Mouse (Mus musculus) cerebellum, postnatal 4 days (tissue): ENCODE data around the gene Pabpc4.
"Not testable (repeated sequence)": the region's sequence is repeated elsewhere in the genome, so short reads cannot be mapped to it uniquely, and the experiment has no call there.

ENCODE experiments used
- DNase-seq, 2 experiments: peaks; one replicate each; pipeline ENCODE4 v3.0.0; 2022; ENCODE audit warnings: low spot score in 2 of 2, mixed read lengths in 1 of 2

Pabpc4 gene

DNA sequence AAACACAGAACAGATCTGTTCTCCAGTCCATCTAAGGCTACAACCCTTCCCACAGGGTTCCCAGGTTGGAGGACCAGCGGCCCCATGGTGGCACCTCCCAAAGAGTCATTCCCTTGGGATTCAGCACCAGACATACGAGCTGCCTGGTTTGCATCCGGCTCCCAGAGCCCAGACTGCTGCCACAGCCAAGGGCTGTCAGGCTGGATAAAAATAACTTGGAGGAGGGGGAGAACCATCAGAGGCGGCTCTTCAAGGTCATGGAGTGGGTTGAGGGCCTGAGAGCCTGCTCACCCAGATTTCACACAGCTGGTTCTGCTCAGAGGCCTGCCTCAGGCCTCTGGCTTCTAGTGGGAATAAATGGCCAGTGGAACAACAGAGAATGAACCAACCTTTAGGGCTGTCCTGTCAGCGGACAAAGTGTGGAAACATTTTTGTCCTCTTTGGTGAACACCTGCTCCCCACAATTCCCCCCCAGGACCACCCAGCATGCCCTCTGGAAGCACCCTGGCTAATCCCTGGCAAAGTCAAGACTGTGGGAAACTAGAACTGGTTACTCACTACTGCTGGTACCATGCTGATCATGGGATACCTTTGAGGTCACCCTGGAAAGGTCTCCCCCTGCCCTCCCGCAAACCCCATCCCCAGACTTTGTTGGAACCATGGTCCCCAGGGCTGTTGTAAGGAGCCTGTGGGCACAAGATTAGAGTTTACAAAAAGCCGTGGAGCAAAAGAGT is 14.8 kb upstream of the Pabpc4 start:
- DNase-seq = no peak

DNA sequence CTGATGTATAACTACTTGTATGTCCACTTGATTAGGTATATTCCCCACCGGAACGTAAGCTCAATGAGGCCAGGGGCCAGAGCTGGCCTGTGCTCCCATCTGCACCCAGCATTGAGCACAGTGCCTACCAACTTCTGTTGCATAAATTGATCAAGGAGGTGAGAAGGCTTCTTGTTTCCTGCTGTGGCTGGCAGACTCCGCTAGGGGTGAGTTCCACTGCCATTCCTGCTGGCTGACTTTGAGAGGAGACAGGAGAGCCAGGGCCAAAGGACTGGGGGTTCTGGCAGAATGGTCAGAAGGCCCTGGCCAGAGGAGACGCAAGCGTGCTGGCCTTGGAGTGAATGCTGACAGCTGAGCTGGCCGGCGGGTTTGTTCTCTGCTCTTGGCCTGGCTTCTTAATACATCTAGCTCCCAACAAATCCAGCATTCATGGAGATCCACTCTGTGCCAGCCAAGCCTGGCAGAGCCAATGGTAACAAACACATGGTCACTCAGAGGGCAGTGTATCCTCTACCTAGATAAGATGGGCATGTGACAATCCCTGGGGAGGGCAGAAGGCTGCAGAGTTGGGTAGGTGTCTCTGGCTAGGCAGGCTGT is 13.1 kb upstream of the Pabpc4 start:
- DNase-seq = peak in 1 of 2 experiments; percentile 67

DNA sequence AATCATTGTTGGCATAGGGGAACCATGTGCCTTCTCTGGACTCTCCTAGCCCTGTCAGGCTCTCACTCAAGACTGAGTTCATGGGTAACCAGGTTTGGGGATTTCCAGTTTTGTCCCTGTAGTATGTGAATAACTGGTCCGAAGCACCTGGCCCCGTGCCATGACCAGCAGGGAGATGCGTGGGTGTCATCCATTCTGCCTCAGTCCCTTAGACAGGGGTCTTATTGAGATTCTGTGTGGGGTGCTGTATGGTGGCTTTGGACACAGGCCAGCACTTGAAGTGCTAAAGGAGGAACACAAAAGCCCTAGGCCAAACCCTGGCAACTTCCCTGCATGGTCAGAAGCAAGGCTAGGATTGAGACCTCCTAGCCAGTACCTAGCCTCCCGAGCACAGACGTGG is 9.9 kb upstream of the Pabpc4 start:
- DNase-seq = peak in 1 of 2 experiments; percentile 30

DNA sequence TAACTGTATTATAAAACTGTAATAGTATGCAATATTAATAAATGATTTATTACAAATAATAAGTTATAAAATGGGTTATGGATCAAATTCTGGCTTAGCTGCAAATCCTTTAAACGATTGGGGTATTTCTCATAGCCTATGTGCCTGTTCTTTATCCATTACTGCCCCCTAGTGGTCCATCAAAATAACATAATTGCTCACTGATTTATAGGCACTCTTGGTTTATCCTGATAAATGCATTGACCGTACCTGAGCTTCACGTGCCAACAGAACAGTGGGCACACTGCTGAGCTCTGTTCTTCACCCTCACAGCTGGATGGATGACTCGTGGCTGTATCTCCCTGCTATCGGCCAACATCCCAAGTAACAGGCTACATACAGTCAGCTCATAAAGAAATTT is 7.5 kb upstream of the Pabpc4 start:
- DNase-seq = no peak

DNA sequence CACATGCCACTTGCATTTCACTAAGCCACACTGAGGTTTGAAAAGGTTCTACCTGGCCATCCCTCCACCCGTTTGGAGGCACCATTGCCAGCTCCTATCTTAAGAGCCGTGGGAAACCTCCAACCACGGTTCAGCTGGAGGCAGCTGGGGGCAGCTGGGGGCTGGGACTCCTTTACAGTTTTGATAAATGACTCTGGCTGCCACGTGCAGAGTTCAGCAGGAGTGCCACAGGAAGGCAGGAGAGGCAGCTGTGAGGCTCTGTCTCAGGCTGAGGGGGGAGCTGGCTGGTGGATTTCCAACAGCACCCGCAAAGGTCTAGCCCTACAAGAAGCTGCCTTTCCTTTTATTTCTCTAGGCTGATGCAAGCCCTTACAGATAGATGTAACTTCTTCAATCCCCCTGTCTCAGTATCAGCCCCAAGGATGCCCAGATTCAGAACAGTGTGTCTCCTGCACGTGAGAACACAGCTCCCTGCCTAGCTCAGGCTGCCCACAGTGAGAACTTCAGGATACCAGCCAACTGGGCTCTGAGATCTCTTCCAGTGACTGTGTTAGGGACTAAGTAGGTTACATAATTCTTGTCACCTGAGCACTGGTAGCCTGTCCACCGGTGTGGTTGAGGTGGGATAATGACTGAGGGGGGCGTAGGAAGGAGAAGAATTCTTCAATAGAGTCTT is 1.9 kb upstream of the Pabpc4 start:
- DNase-seq = no peak

DNA sequence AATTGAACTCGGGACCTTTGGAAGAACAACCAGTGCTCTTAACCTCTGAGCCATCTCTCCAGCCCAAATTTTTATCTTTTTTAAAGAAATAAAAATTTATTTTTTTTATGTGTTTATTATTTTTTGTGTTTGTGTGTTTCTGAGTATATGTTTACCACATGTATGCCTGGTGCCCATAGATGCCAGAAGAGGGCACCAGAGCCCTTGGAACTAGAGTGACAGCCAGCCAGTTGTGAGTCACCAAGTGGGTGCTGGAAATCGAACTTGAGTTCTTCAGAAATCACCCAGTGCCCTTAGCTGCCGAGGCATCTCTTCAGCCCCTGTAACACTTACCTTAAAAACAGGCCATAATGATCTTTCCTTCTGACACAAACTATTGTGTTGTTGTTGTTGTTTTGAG is 8.9 kb downstream of the Pabpc4 start:
- DNase-seq = no peak

DNA sequence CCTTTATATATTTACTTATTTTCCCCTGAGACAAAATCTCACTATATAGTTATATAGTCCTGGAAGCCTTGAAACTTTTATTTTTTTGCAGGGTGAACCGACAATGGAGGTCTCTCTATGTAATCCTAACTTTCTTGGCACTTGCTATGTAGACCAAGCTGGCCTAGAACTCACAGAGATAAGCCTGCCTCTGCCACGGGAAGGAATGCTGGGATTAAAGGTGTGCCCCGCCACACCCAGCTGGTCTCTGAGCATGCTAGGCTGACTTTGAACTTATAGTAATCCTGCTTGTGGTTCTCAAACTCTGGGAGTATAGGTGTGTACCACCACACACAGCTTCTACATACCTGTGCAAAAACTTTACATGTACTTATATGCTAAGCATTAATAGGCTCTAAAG is 18.0 kb downstream of the Pabpc4 start:
- DNase-seq = no peak

DNA sequence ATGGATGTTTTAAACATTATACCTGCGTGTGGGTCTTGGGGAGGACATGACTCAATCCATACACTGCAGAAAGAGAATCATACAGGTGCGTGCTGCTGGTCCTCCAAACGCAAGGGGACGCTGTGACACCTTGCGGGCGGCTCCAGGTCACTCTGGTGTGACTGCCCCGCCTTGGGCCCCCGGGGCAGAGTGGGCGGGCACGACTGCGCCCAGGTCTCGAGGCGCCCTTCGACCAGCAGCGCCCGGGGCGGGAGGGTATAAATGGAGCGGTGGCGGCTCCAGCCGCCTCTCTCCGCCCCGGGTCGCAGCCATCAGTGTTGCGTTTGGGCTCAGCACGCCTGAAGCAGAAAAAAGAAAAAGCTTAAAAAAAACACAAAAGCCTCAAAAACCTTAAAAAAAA is 20.3 kb downstream of the Pabpc4 start:
- peak; percentile 64 to 85 for DNase-seq

DNA sequence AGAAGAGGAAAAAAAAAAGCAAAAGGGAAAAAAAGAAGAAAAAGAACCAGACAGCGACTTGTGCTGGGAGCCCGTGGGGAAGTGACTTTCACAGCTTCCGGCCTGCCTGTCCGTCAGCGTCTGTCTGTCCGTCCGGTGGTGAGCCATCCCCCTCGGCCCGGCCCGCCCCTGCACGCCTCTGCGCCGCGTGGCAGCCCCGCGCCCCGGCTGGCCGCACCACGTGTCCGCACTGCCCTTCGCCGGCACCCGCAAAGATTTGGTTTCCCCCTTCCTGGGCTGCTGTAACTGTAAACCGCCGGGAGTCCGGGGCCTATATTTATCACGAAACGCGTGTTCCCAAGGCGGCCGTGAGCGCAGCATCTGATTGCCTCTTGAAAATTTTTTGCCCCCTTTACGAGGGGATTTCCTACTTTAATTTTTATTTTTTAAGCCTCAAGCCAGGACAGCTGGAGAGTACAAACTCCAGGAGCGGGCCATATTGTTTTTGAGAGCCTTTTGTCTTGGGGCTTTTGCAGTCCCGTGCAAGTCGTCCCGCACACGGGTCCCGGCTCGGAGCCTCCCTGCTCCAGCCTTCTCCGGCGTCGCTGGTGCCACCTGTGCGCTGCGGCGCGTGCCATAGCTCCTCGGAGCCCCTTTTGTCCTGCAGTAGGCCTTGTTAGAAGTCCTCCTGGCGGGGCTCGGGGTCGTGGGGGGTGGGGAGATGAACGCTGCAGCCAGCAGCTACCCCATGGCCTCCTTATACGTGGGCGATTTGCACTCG is 20.9 kb downstream of the Pabpc4 start:
- not testable (repeated sequence) for DNase-seq

DNA sequence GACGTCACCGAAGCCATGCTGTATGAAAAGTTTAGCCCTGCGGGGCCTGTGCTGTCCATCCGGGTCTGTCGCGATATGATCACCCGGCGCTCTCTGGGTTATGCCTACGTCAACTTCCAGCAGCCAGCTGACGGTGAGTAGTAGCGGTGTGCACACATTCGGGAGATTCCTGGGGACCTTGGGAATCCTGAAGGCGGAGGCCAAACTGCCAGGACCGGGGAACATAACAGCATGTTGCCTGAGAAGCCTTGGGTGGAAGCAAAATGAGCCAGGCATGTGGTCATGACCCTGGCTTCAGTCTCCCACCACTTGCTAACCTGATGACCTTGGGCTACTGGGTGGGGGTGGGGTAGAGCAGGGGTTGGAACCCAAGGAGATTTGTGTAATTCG is 21.5 kb downstream of the Pabpc4 start:
- not testable (repeated sequence) for DNase-seq

DNA sequence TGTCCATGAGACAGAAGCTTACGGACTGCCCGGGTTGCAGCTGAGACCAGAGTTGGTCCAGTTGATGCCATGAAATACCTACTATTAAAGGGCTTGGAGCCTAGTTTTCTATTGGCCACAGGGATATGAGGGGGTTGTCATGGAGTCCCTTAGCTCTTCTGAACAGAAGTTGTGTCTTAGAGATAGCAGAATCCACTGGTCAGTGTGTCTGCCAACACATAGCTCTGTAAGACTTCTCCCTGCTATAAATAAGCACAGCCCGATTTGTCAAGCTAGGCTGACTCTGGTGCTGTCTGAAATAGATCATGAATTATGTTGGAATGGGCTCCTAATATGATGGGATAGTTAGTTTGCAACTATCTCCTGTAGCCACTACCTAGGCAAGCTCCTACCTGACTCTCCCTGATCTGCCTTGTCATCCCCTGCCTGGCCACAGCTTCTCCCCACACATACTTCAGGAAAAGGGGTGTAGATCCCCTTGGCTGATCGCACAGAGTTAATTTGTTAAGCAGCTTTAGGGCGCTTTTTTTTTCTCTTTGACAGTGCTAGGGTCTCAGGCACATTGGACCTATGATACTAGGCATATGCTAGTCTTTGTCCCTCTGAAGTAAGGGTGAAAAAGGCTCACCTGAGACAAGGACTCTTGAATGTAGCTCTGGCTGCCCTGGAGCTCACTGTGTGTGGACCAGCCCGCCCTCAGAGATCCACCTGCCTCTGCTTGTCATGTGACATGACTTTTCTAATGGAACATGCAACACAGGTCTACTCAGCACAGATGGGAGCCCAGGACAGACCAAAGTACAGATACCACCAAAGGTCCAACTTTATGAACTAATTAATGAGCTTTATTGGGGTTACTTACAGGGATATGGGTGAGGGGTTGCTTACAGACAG is 22.8 kb downstream of the Pabpc4 start:
- no peak for DNase-seq

DNA sequence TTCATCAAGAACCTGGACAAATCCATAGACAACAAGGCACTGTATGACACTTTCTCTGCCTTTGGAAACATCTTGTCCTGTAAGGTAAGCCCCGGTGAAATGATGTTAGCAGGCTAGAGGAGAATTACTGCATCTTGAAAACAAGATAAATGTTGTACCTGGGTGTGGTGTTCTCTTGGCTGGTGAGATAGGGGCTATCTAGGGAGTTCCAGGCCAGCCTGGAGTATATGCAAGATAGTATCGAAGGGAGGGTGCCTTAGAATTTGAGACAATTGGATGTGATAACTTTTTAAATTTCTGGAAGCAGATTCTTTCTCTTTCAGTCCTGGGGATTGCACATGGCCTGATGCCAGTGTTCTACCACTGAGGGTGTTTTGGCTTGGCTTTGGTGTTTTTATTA is 24.6 kb downstream of the Pabpc4 start:
- DNase-seq = no peak

DNA sequence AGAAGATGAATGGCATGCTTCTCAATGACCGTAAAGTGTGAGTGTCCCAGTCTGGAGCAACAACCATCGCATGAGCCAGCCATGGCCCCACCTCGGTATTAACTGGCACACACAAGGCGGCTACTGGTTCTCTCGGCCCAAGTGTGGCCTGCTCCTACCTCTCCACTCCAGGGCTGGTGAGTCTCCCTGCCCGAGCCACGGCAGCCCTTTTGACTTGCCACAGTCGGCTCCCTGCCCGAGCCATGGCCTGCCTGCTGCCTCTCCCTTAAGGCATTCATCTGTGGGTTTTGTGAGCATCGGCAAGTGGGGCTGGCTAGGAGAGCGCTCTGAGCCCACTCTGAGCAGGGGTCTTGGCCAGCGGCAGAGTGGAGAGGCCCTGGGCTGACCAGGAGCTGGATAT is 26.9 kb downstream of the Pabpc4 start:
- DNase-seq = peak in 1 of 2 experiments; percentile 18

DNA sequence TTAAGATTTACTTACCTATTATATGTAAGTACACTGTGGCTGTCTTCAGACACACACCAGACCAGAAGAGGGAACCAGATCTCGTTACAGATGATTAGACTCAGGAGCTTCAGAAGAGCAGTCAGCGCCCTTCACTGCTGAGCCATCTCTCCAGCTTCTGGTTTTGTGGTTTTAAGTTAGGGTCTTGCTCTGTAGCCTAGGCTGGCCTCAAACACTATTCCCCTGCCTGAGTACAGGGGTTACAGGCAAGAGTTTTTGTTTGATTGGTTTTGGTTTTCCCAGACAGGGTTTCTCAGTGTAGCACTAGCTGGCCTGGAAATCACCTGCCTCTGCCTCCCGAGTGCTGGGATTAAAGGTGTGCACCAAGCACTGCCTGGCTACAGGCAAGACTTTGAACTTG is 30.2 kb downstream of the Pabpc4 start:
- DNase-seq = no peak

DNA sequence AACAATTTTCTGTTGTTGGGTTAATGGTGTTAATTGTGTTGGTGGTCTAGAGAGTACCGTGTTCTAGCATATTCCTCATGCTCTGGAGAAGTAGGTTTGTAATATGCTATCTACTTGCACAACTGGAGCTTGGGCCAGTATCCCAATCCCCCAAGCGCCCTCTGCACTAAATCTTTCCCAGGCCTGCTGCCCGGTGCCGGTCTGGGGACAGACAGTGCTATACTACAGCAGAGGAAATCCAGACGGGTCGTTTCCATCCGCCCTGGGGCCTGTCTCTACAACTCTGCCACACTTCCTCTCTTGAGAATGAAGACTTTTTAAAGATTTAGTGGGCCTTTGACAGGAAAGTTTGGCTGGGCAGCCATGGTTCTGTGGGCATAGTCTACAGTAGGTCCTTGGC is 30.8 kb downstream of the Pabpc4 start:
- DNase-seq = no peak

DNA sequence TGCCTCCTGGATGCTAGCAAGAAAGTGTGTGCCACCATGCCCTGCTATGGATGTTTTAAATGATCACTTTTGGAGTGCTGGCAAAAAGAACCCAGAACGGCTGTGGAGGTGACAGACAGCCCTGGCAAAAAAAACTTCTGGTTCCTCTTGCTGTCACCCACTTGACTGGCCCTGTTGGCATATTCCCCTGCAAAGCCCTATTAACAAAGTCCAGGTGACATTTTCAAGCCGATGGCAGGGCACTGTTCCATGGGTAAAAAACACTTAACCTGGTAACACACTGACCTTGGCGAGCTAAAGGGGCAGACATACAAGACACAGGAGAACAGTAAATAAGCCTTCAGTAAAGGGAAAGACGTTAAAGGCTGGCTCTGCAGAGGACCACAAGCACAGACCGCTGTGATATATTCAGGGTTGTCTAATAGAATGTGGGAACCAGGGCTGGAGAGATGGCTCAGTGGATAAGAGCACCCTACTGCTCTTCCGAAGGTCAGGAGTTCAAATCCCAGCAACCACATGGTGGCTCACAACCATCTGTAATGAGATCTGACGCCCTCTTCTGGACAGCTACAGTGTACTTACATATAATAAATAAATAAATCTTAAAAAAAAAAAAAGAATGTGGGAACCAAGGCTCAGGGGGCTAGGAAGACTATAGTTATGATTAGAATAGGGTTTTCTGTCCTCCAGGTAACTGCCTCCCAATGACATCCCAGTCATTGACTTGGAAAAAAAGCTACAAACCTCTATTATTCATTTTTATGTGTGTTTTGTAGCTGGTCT is 31.7 kb downstream of the Pabpc4 start:
- no peak for DNase-seq

DNA sequence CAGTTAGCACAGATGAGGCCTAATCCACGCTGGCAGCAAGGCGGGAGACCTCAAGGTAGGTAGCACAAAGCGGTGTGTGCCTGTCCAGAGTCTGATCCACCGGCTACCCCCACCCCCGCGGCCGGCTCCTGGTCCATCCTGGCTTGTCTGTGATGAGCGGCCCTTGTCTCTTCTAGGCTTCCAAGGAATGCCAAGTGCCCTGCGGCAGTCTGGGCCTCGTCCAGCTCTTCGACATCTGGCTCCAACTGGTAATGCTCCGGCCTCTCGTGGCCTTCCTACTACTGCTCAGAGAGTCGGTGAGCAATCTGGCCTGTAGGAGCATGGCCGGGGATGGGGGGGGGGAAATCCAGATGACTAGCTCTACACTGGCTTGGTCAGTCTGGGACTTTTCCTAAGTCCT is 32.9 kb downstream of the Pabpc4 start:
- DNase-seq = not testable (repeated sequence)

DNA sequence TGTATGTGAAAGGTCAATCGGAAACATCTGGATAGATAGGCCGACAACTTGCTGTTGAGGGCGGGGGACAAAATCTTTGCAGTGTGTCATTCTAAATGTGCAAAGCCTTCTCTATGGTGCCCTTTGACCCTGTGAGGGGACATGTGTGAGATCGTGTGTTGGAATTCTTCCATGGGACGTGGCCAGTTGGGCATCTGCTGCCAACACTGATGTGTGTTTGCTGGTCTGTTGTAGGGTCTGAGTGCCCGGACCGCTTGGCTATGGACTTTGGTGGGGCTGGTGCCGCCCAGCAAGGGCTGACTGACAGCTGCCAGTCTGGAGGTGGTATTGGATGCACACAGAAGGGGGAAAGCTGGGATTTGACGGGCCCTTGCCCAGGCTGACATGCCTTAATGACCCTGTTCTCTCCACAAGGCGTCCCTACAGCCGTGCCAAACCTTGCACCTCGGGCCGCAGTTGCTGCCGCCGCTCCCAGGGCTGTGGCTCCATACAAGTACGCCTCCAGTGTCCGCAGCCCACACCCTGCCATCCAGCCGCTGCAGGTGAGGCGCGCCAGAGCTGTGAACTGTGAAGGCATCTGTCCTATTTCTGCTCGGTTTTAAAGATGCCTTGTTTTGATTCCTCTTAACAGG is 33.5 kb downstream of the Pabpc4 start:
- DNase-seq = no peak

DNA sequence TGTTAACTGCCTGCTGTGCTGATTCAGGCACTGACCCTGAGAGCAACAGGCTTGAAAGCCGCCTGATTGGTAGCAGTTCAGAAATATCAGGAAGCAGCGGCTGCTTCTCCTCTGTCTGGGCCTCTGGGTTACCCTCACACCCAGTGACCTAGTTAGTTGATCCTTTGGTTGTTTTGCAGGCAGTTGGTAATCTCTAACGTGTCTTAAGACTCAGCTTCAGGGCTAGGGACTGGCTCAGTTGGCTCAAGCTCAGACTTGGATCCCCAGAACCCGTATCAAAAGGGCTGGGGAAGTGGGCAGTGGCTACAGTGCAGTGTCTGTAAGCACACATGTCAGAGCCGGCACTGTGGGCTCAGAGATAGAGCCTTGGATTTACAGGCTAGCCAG is 34.0 kb downstream of the Pabpc4 start:
- no peak for DNase-seq
